Mouse (Mus musculus): Measurements from ENCODE around the gene Scimp. TPM values are rescaled to one million over a fixed set of nuclear protein-coding genes. Genes with fewer than 3 reads are reported as not detected.

Gene Scimp
- 0.45 and 0.52 TPM in 2 replicates for polyA plus RNA-seq (2015; fragmentation: Nextera tagmentation; extraction: Ambion mirVana)

GRCm38 (mm10) chr11:70812365-70812764 lies at the start of gene Scimp:
Gene Scimp, minus strand, starts transcription at chr11:70812586.

GRCm38 (mm10) chr11:70844559-70845456 lies 32.4 kb upstream of the Scimp start, which contains the start of gene Rabep1:
Gene Rabep1, plus strand, starts transcription at chr11:70844778.

GRCm38 (mm10) chr11:70763936-70764808 lies 48.2 kb downstream of the Scimp start, which contains the start of gene Zfp3:
Gene Zfp3, plus strand, starts transcription at chr11:70764209.

Small RNA genes within 50 kb of the gene (microRNA-seq; reads per million reads assigned to microRNA genes)
- 0 reads per million in 2 experiments for gene Gm22760

Other genes with a start within 250 kb of the Scimp start
- gene Mink1, start 249.7 kb downstream of the Scimp start, polyA plus RNA-seq (2015; fragmentation: Nextera tagmentation; extraction: Ambion mirVana) = 7.8 and 8.1 TPM in 2 replicates
- 0.22 and 0.44 TPM in 2 replicates for gene 4930544D05Rik, start 196.7 kb downstream of the Scimp start, polyA plus RNA-seq (2015; fragmentation: Nextera tagmentation; extraction: Ambion mirVana)
- gene Chrne, start 193.4 kb downstream of the Scimp start, polyA plus RNA-seq (2015; fragmentation: Nextera tagmentation; extraction: Ambion mirVana) = 2.9 and 3.8 TPM in 2 replicates
- gene Gp1ba, start 173.5 kb downstream of the Scimp start, polyA plus RNA-seq (2015; fragmentation: Nextera tagmentation; extraction: Ambion mirVana) = 0.21 and 0.37 TPM in 2 replicates
- gene Rnf167, start 165.4 kb downstream of the Scimp start, polyA plus RNA-seq (2015; fragmentation: Nextera tagmentation; extraction: Ambion mirVana) = 69.4 and 70.9 TPM in 2 replicates
- 302 and 335 TPM in 2 replicates for gene Slc25a11, start 165.1 kb downstream of the Scimp start, polyA plus RNA-seq (2015; fragmentation: Nextera tagmentation; extraction: Ambion mirVana)
- gene Pfn1, start 157.9 kb downstream of the Scimp start, polyA plus RNA-seq (2015; fragmentation: Nextera tagmentation; extraction: Ambion mirVana) = 813 and 1,027 TPM in 2 replicates
- 4,370 and 4,803 TPM in 2 replicates for gene Eno3, start 155.4 kb downstream of the Scimp start, polyA plus RNA-seq (2015; fragmentation: Nextera tagmentation; extraction: Ambion mirVana)
- gene Spag7, start 143.2 kb downstream of the Scimp start, polyA plus RNA-seq (2015; fragmentation: Nextera tagmentation; extraction: Ambion mirVana) = 197 and 208 TPM in 2 replicates
- 8.7 and 9.3 TPM in 2 replicates for gene Camta2, start 124.5 kb downstream of the Scimp start, polyA plus RNA-seq (2015; fragmentation: Nextera tagmentation; extraction: Ambion mirVana)
- gene Inca1, start 112.4 kb downstream of the Scimp start, polyA plus RNA-seq (2015; fragmentation: Nextera tagmentation; extraction: Ambion mirVana) = 3.9 and 6.0 TPM in 2 replicates
- 4.0 and 4.5 TPM in 2 replicates for gene Kif1c, start 112.0 kb downstream of the Scimp start, polyA plus RNA-seq (2015; fragmentation: Nextera tagmentation; extraction: Ambion mirVana)
- 10.5 and 11.4 TPM in 2 replicates for gene Zfp3, start 48.4 kb downstream of the Scimp start, polyA plus RNA-seq (2015; fragmentation: Nextera tagmentation; extraction: Ambion mirVana)
- 27.2 and 28.6 TPM in 2 replicates for gene Rabep1, start 32.2 kb upstream of the Scimp start, polyA plus RNA-seq (2015; fragmentation: Nextera tagmentation; extraction: Ambion mirVana)
- 77.0 and 77.8 TPM in 2 replicates for gene Nup88, start 157.4 kb upstream of the Scimp start, polyA plus RNA-seq (2015; fragmentation: Nextera tagmentation; extraction: Ambion mirVana)
- 32.9 and 36.9 TPM in 2 replicates for gene Rpain, start 157.6 kb upstream of the Scimp start, polyA plus RNA-seq (2015; fragmentation: Nextera tagmentation; extraction: Ambion mirVana)
- 221 and 223 TPM in 2 replicates for gene C1qbp, start 170.4 kb upstream of the Scimp start, polyA plus RNA-seq (2015; fragmentation: Nextera tagmentation; extraction: Ambion mirVana)
- 6.4 TPM in 2 replicates for gene Dhx33, start 191.9 kb upstream of the Scimp start, polyA plus RNA-seq (2015; fragmentation: Nextera tagmentation; extraction: Ambion mirVana)
- gene Mis12, start 207.0 kb upstream of the Scimp start, polyA plus RNA-seq (2015; fragmentation: Nextera tagmentation; extraction: Ambion mirVana) = 9.1 and 10.8 TPM in 2 replicates
- gene Derl2, start 207.3 kb upstream of the Scimp start, polyA plus RNA-seq (2015; fragmentation: Nextera tagmentation; extraction: Ambion mirVana) = 26.5 and 38.8 TPM in 2 replicates
- gene 6330403K07Rik, start 220.9 kb upstream of the Scimp start, polyA plus RNA-seq (2015; fragmentation: Nextera tagmentation; extraction: Ambion mirVana) = 29.7 and 29.9 TPM in 2 replicates